Mouse (Mus musculus): ENCODE data around the gene AA986860. TPM values are rescaled to one million over a fixed set of nuclear protein-coding genes. Genes with fewer than 3 reads are reported as not detected.

The AA986860 gene
- polyA plus RNA-seq, 1 experiment from 2014 or later, result 1.0 TPM

- WGBS, result 83% methylated on average over 3 of the region's 3 CpGs
- ATAC-seq, result no peak
- H3K4me3 ChIP-seq (ENCODE audit: low read length), result no peak overlapping the region
Observed at GRCm38 (mm10) chr1:130762045-130762760, 30.4 kb downstream of the AA986860 start.

GRCm38 (mm10) chr1:130764027-130764461 lies 32.3 kb downstream of the AA986860 start:
- Histone ChIP-seq H3K36me3 (ENCODE audit: control insufficient read depth, insufficient read depth, low read length) (no peaks in the 10 kb centered on the region), H3K4me1 (ENCODE audit: control insufficient read depth, insufficient read depth, low read depth, low read length) (no peaks in the 10 kb centered on the region), H3K9ac (ENCODE audit: low read depth, low read length) (no peak overlapping the region), H3K27ac (ENCODE audit: low read depth, low read length) (no peak overlapping the region), H3K4me3 (ENCODE audit: low read length) (no peak overlapping the region), H3K9me3 (ENCODE audit: control insufficient read depth, low read length) (no peaks in the 10 kb centered on the region), H3K4me2 (ENCODE audit: low read length) (no peak overlapping the region), H3K27me3 (replicated peaks; ENCODE audit: control insufficient read depth, insufficient read depth, low read length) (no peaks in the 10 kb centered on the region)
- ATAC-seq, result no peak
- WGBS, result 91% methylated on average over 12 of the region's 12 CpGs

More at GRCm38 (mm10) chr1:130762045-130762760, 30.4 kb downstream of the AA986860 start:
- H3K9me3 ChIP-seq (ENCODE audit: control insufficient read depth, low read length), result no peaks in the 10 kb centered on the region
- no peaks in the 10 kb centered on the region for H3K36me3 ChIP-seq (ENCODE audit: control insufficient read depth, insufficient read depth, low read length)
- H3K4me2 ChIP-seq (ENCODE audit: low read length), result no peak overlapping the region
- H3K27ac ChIP-seq (ENCODE audit: low read depth, low read length), result no peak overlapping the region
- H3K27me3 ChIP-seq (replicated peaks; ENCODE audit: control insufficient read depth, insufficient read depth, low read length), result no peaks in the 10 kb centered on the region
- H3K9ac ChIP-seq (ENCODE audit: low read depth, low read length), result no peak overlapping the region
- no peaks in the 10 kb centered on the region for H3K4me1 ChIP-seq (ENCODE audit: control insufficient read depth, insufficient read depth, low read depth, low read length)

- Histone ChIP-seq H3K36me3 (ENCODE audit: control insufficient read depth, insufficient read depth, low read length) (no peaks in the 10 kb centered on the region), H3K4me2 (ENCODE audit: low read length) (no peak overlapping the region), H3K27ac (ENCODE audit: low read depth, low read length) (no peak overlapping the region), H3K4me3 (ENCODE audit: low read length) (no peak overlapping the region), H3K9ac (ENCODE audit: low read depth, low read length) (no peak overlapping the region), H3K27me3 (replicated peaks; ENCODE audit: control insufficient read depth, insufficient read depth, low read length) (no peaks in the 10 kb centered on the region), H3K4me1 (ENCODE audit: control insufficient read depth, insufficient read depth, low read depth, low read length) (no peaks in the 10 kb centered on the region), H3K9me3 (ENCODE audit: control insufficient read depth, low read length) (no peaks in the 10 kb centered on the region)
- WGBS, result 84% methylated on average over 5 of the region's 5 CpGs
- no peak for ATAC-seq
Observed at GRCm38 (mm10) chr1:130767066-130767465, 35.3 kb downstream of the AA986860 start.

- Histone ChIP-seq H3K27ac (ENCODE audit: low read depth, low read length) (no peak overlapping the region), H3K4me2 (ENCODE audit: low read length) (no peak overlapping the region), H3K4me1 (ENCODE audit: control insufficient read depth, insufficient read depth, low read depth, low read length) (no peaks in the 10 kb centered on the region), H3K36me3 (ENCODE audit: control insufficient read depth, insufficient read depth, low read length) (no peaks in the 10 kb centered on the region), H3K9ac (ENCODE audit: low read depth, low read length) (no peak overlapping the region), H3K9me3 (ENCODE audit: control insufficient read depth, low read length) (no peaks in the 10 kb centered on the region), H3K27me3 (replicated peaks; ENCODE audit: control insufficient read depth, insufficient read depth, low read length) (no peaks in the 10 kb centered on the region), H3K4me3 (ENCODE audit: low read length) (no peak overlapping the region)
- 88% methylated on average over 2 of the region's 2 CpGs for WGBS
- ATAC-seq, result no peak
Observed at GRCm38 (mm10) chr1:130769925-130770324, 38.1 kb downstream of the AA986860 start.

- no peak for ATAC-seq
- Histone ChIP-seq H3K4me2 (ENCODE audit: low read length) (no peak overlapping the region), H3K9ac (ENCODE audit: low read depth, low read length) (no peak overlapping the region), H3K27ac (ENCODE audit: low read depth, low read length) (no peak overlapping the region), H3K27me3 (replicated peaks; ENCODE audit: control insufficient read depth, insufficient read depth, low read length) (no peaks in the 10 kb centered on the region), H3K36me3 (ENCODE audit: control insufficient read depth, insufficient read depth, low read length) (no peaks in the 10 kb centered on the region), H3K9me3 (ENCODE audit: control insufficient read depth, low read length) (no peaks in the 10 kb centered on the region), H3K4me1 (ENCODE audit: control insufficient read depth, insufficient read depth, low read depth, low read length) (no peaks in the 10 kb centered on the region), H3K4me3 (ENCODE audit: low read length) (no peak overlapping the region)
- 84% methylated on average over 4 of the region's 4 CpGs for whole genome bisulfite sequencing
Observed at GRCm38 (mm10) chr1:130770487-130770886, 38.7 kb downstream of the AA986860 start.

GRCm38 (mm10) chr1:130770981-130771494 lies 39.3 kb downstream of the AA986860 start:
- H3K36me3 ChIP-seq (ENCODE audit: control insufficient read depth, insufficient read depth, low read length), result no peaks in the 10 kb centered on the region
- H3K27ac ChIP-seq (ENCODE audit: low read depth, low read length), result no peak overlapping the region
- 79% methylated on average over 3 of the region's 3 CpGs for WGBS
- H3K4me2 ChIP-seq (ENCODE audit: low read length), result no peak overlapping the region
- no peak overlapping the region for H3K4me3 ChIP-seq (ENCODE audit: low read length)
- no peaks in the 10 kb centered on the region for H3K9me3 ChIP-seq (ENCODE audit: control insufficient read depth, low read length)
- no peak for ATAC-seq
- no peaks in the 10 kb centered on the region for H3K27me3 ChIP-seq (replicated peaks; ENCODE audit: control insufficient read depth, insufficient read depth, low read length)
- no peak overlapping the region for H3K9ac ChIP-seq (ENCODE audit: low read depth, low read length)
- no peaks in the 10 kb centered on the region for H3K4me1 ChIP-seq (ENCODE audit: control insufficient read depth, insufficient read depth, low read depth, low read length)

- Histone ChIP-seq H3K36me3 (ENCODE audit: control insufficient read depth, insufficient read depth, low read length) (no peaks in the 10 kb centered on the region), H3K4me2 (ENCODE audit: low read length) (no peak overlapping the region), H3K9ac (ENCODE audit: low read depth, low read length) (no peak overlapping the region), H3K27ac (ENCODE audit: low read depth, low read length) (no peak overlapping the region), H3K9me3 (ENCODE audit: control insufficient read depth, low read length) (no peaks in the 10 kb centered on the region), H3K4me3 (ENCODE audit: low read length) (no peak overlapping the region), H3K27me3 (replicated peaks; ENCODE audit: control insufficient read depth, insufficient read depth, low read length) (no peaks in the 10 kb centered on the region), H3K4me1 (ENCODE audit: control insufficient read depth, insufficient read depth, low read depth, low read length) (no peaks in the 10 kb centered on the region)
- 40% methylated on average over 2 of the region's 2 CpGs for WGBS
- no peak for ATAC-seq
Observed at GRCm38 (mm10) chr1:130775234-130775633, 43.5 kb downstream of the AA986860 start.

GRCm38 (mm10) chr1:130775691-130776331 lies 44.0 kb downstream of the AA986860 start:
- Histone ChIP-seq H3K27ac (ENCODE audit: low read depth, low read length) (no peak overlapping the region), H3K4me2 (ENCODE audit: low read length) (no peak overlapping the region), H3K4me1 (ENCODE audit: control insufficient read depth, insufficient read depth, low read depth, low read length) (no peaks in the 10 kb centered on the region), H3K9ac (ENCODE audit: low read depth, low read length) (no peak overlapping the region), H3K4me3 (ENCODE audit: low read length) (no peak overlapping the region), H3K36me3 (ENCODE audit: control insufficient read depth, insufficient read depth, low read length) (no peaks in the 10 kb centered on the region), H3K9me3 (ENCODE audit: control insufficient read depth, low read length) (no peaks in the 10 kb centered on the region), H3K27me3 (replicated peaks; ENCODE audit: control insufficient read depth, insufficient read depth, low read length) (no peaks in the 10 kb centered on the region)
- WGBS, result 85% methylated on average over 7 of the region's 7 CpGs
- ATAC-seq, result no peak

- H3K9me3 ChIP-seq (ENCODE audit: control insufficient read depth, low read length), result no peaks in the 10 kb centered on the region
- H3K4me1 ChIP-seq (ENCODE audit: control insufficient read depth, insufficient read depth, low read depth, low read length), result no peaks in the 10 kb centered on the region
- no peaks in the 10 kb centered on the region for H3K36me3 ChIP-seq (ENCODE audit: control insufficient read depth, insufficient read depth, low read length)
- 71% methylated on average over 1 of the region's 1 CpGs for WGBS
- H3K27me3 ChIP-seq (replicated peaks; ENCODE audit: control insufficient read depth, insufficient read depth, low read length), result no peaks in the 10 kb centered on the region
- H3K4me2 ChIP-seq (ENCODE audit: low read length), result no peak overlapping the region
- H3K4me3 ChIP-seq (ENCODE audit: low read length), result no peak overlapping the region
- ATAC-seq, result no peak
- no peak overlapping the region for H3K9ac ChIP-seq (ENCODE audit: low read depth, low read length)
- no peak overlapping the region for H3K27ac ChIP-seq (ENCODE audit: low read depth, low read length)
Observed at GRCm38 (mm10) chr1:130776645-130777044, 44.9 kb downstream of the AA986860 start.

Measured in hindbrain, embryonic 16.5 days (tissue).